Mouse (Mus musculus): ENCODE data around the gene Gm17387. TPM values are rescaled to one million over a fixed set of nuclear protein-coding genes. Genes with fewer than 3 reads are reported as not detected.

Gm17387 gene
- polyA plus RNA-seq, 1 experiment from 2014 or later: not detected

- Histone ChIP-seq H3K4me3 (replicated peaks; ENCODE audit: low read length) (no peak overlapping the region), H3K4me2 (ENCODE audit: low read length) (no peak overlapping the region), H3K4me1 (replicated peaks; ENCODE audit: control insufficient read depth, insufficient read depth, low read length) (peaks cover 25% of the 10 kb centered on the region), H3K36me3 (ENCODE audit: control insufficient read depth, insufficient read depth) (peaks cover 35% of the 10 kb centered on the region), H3K27me3 (replicated peaks; ENCODE audit: control insufficient read depth, insufficient read depth, low read length) (no peaks in the 10 kb centered on the region), H3K9me3 (ENCODE audit: control insufficient read depth, low read length) (no peaks in the 10 kb centered on the region), H3K27ac (ENCODE audit: low read length) (no peak overlapping the region), H3K9ac (replicated peaks; ENCODE audit: low read depth, low read length) (no peak overlapping the region)
- ATAC-seq: no peak
- 94% methylated on average over 3 of the region's 3 CpGs for WGBS
Measured at GRCm38 (mm10) chr7:141063353-141063752, 34.4 kb downstream of the Gm17387 start.

GRCm38 (mm10) chr7:141064175-141064574 is 35.2 kb downstream of the Gm17387 start:
- Histone ChIP-seq H3K36me3 (ENCODE audit: control insufficient read depth, insufficient read depth) (peaks cover 39% of the 10 kb centered on the region), H3K9ac (replicated peaks; ENCODE audit: low read depth, low read length) (no peak overlapping the region), H3K4me1 (replicated peaks; ENCODE audit: control insufficient read depth, insufficient read depth, low read length) (peaks cover 25% of the 10 kb centered on the region), H3K4me2 (ENCODE audit: low read length) (no peak overlapping the region), H3K4me3 (replicated peaks; ENCODE audit: low read length) (no peak overlapping the region), H3K27ac (ENCODE audit: low read length) (no peak overlapping the region), H3K9me3 (ENCODE audit: control insufficient read depth, low read length) (no peaks in the 10 kb centered on the region), H3K27me3 (replicated peaks; ENCODE audit: control insufficient read depth, insufficient read depth, low read length) (no peaks in the 10 kb centered on the region)
- no peak for ATAC-seq
- WGBS: 87% methylated on average over 7 of the region's 7 CpGs

GRCm38 (mm10) chr7:141064576-141064975 is 35.6 kb downstream of the Gm17387 start:
- no peaks in the 10 kb centered on the region for H3K27me3 ChIP-seq (replicated peaks; ENCODE audit: control insufficient read depth, insufficient read depth, low read length)
- no peak overlapping the region for H3K4me3 ChIP-seq (replicated peaks; ENCODE audit: low read length)
- 94% methylated on average over 7 of the region's 7 CpGs for WGBS
- no peak overlapping the region for H3K27ac ChIP-seq (ENCODE audit: low read length)
- no peak for ATAC-seq
- H3K4me2 ChIP-seq (ENCODE audit: low read length): no peak overlapping the region
- H3K36me3 ChIP-seq (ENCODE audit: control insufficient read depth, insufficient read depth): peaks cover 39% of the 10 kb centered on the region
- H3K9me3 ChIP-seq (ENCODE audit: control insufficient read depth, low read length): no peaks in the 10 kb centered on the region
- H3K9ac ChIP-seq (replicated peaks; ENCODE audit: low read depth, low read length): no peak overlapping the region
- peaks cover 25% of the 10 kb centered on the region for H3K4me1 ChIP-seq (replicated peaks; ENCODE audit: control insufficient read depth, insufficient read depth, low read length)

- Histone ChIP-seq H3K9ac (replicated peaks; ENCODE audit: low read depth, low read length) (no peak overlapping the region), H3K4me2 (ENCODE audit: low read length) (no peak overlapping the region), H3K4me3 (replicated peaks; ENCODE audit: low read length) (no peak overlapping the region), H3K4me1 (replicated peaks; ENCODE audit: control insufficient read depth, insufficient read depth, low read length) (peaks cover 15% of the 10 kb centered on the region), H3K27ac (ENCODE audit: low read length) (no peak overlapping the region), H3K36me3 (ENCODE audit: control insufficient read depth, insufficient read depth) (peaks cover 39% of the 10 kb centered on the region), H3K9me3 (ENCODE audit: control insufficient read depth, low read length) (no peaks in the 10 kb centered on the region), H3K27me3 (replicated peaks; ENCODE audit: control insufficient read depth, insufficient read depth, low read length) (peaks cover 7% of the 10 kb centered on the region; the same call in 1 of the 2 replicates)
- no peak for ATAC-seq
- 85% methylated on average over 19 of the region's 19 CpGs for WGBS
Measured at GRCm38 (mm10) chr7:141068351-141068750, 39.4 kb downstream of the Gm17387 start.

GRCm38 (mm10) chr7:141070058-141070862 is 41.3 kb downstream of the Gm17387 start:
- peaks cover 14% of the 10 kb centered on the region for H3K4me1 ChIP-seq (replicated peaks; ENCODE audit: control insufficient read depth, insufficient read depth, low read length)
- H3K27me3 ChIP-seq (replicated peaks; ENCODE audit: control insufficient read depth, insufficient read depth, low read length): peaks cover 7% of the 10 kb centered on the region; the same call in 1 of the 2 replicates

GRCm38 (mm10) chr7:141072017-141072745 is 43.2 kb downstream of the Gm17387 start:
- no peak for ATAC-seq
- Histone ChIP-seq H3K36me3 (ENCODE audit: control insufficient read depth, insufficient read depth) (peaks cover 15% of the 10 kb centered on the region), H3K4me2 (ENCODE audit: low read length) (no peak overlapping the region), H3K9ac (replicated peaks; ENCODE audit: low read depth, low read length) (no peak overlapping the region), H3K27ac (ENCODE audit: low read length) (no peak overlapping the region), H3K4me1 (replicated peaks; ENCODE audit: control insufficient read depth, insufficient read depth, low read length) (peaks cover 14% of the 10 kb centered on the region), H3K27me3 (replicated peaks; ENCODE audit: control insufficient read depth, insufficient read depth, low read length) (peaks cover 7% of the 10 kb centered on the region; the same call in 1 of the 2 replicates), H3K9me3 (ENCODE audit: control insufficient read depth, low read length) (no peaks in the 10 kb centered on the region), H3K4me3 (replicated peaks; ENCODE audit: low read length) (no peak overlapping the region)
- WGBS: 50% methylated on average over 23 of the region's 23 CpGs

More at GRCm38 (mm10) chr7:141070058-141070862, 41.3 kb downstream of the Gm17387 start:
- peak overlapping the region; percentile 86 for H3K4me2 ChIP-seq (ENCODE audit: low read length)
- WGBS: under 1% methylated on average over 51 of the region's 51 CpGs
- H3K27ac ChIP-seq (ENCODE audit: low read length): peak overlapping the region; percentile 81
- peaks cover 30% of the 10 kb centered on the region for H3K36me3 ChIP-seq (ENCODE audit: control insufficient read depth, insufficient read depth)
- peak overlapping the region; percentile 40 for H3K4me3 ChIP-seq (replicated peaks; ENCODE audit: low read length)
- peak; percentile 58 for ATAC-seq
- peak overlapping the region; percentile 67 for H3K9ac ChIP-seq (replicated peaks; ENCODE audit: low read depth, low read length)
- H3K9me3 ChIP-seq (ENCODE audit: control insufficient read depth, low read length): no peaks in the 10 kb centered on the region

GRCm38 (mm10) chr7:141073782-141074181 is 44.9 kb downstream of the Gm17387 start:
- Histone ChIP-seq H3K27ac (ENCODE audit: low read length) (no peak overlapping the region), H3K4me3 (replicated peaks; ENCODE audit: low read length) (no peak overlapping the region), H3K4me2 (ENCODE audit: low read length) (no peak overlapping the region), H3K9ac (replicated peaks; ENCODE audit: low read depth, low read length) (no peak overlapping the region), H3K27me3 (replicated peaks; ENCODE audit: control insufficient read depth, insufficient read depth, low read length) (peaks cover 7% of the 10 kb centered on the region; the same call in 1 of the 2 replicates), H3K9me3 (ENCODE audit: control insufficient read depth, low read length) (no peaks in the 10 kb centered on the region), H3K36me3 (ENCODE audit: control insufficient read depth, insufficient read depth) (no peaks in the 10 kb centered on the region), H3K4me1 (replicated peaks; ENCODE audit: control insufficient read depth, insufficient read depth, low read length) (peaks cover 14% of the 10 kb centered on the region)
- no peak for ATAC-seq
- WGBS: 83% methylated on average over 4 of the region's 4 CpGs

- no peak within 1 kb of the TSS for H3K4me2 ChIP-seq (ENCODE audit: low read length)
- no peak within 1 kb of the TSS for H3K4me3 ChIP-seq (replicated peaks; ENCODE audit: low read length)
- no peaks in the 10 kb centered on the region for H3K4me1 ChIP-seq (replicated peaks; ENCODE audit: control insufficient read depth, insufficient read depth, low read length)
- no peak within 1 kb of the TSS for H3K9ac ChIP-seq (replicated peaks; ENCODE audit: low read depth, low read length)
- no peaks in the 10 kb centered on the region for H3K36me3 ChIP-seq (ENCODE audit: control insufficient read depth, insufficient read depth)
- ATAC-seq: no peak
- 92% methylated on average over 15 of the region's 15 CpGs for WGBS
- H3K9me3 ChIP-seq (ENCODE audit: control insufficient read depth, low read length): no peaks in the 10 kb centered on the region
- no peak within 1 kb of the TSS for H3K27ac ChIP-seq (ENCODE audit: low read length)
- H3K27me3 ChIP-seq (replicated peaks; ENCODE audit: control insufficient read depth, insufficient read depth, low read length): no peaks in the 10 kb centered on the region
Measured at GRCm38 (mm10) chr7:141077841-141078240, 48.9 kb downstream of the Gm17387 start, which contains the start of gene Pkp3. TSS of gene Pkp3 (plus strand) at chr7:141078218.

- H3K36me3 ChIP-seq (ENCODE audit: control insufficient read depth, insufficient read depth): no peaks in the 10 kb centered on the region
- WGBS: 90% methylated on average over 4 of the region's 4 CpGs
- H3K4me2 ChIP-seq (ENCODE audit: low read length): no peak overlapping the region
- H3K9ac ChIP-seq (replicated peaks; ENCODE audit: low read depth, low read length): no peak overlapping the region
- H3K27me3 ChIP-seq (replicated peaks; ENCODE audit: control insufficient read depth, insufficient read depth, low read length): no peaks in the 10 kb centered on the region
- H3K4me1 ChIP-seq (replicated peaks; ENCODE audit: control insufficient read depth, insufficient read depth, low read length): no peaks in the 10 kb centered on the region
- H3K27ac ChIP-seq (ENCODE audit: low read length): no peak overlapping the region
- no peak overlapping the region for H3K4me3 ChIP-seq (replicated peaks; ENCODE audit: low read length)
- ATAC-seq: no peak
- H3K9me3 ChIP-seq (ENCODE audit: control insufficient read depth, low read length): no peaks in the 10 kb centered on the region
Measured at GRCm38 (mm10) chr7:141078876-141079275, 49.9 kb downstream of the Gm17387 start.

Data from forebrain, embryonic 16.5 days (tissue).